Mouse (Mus musculus) bone marrow, adult 2 months (tissue): ENCODE measurements around the gene Plcb1.

Experiments
- CTCF ChIP-seq: fragments of 200-500 bp; IDR thresholded peaks from 2 replicates; pipeline ENCODE4 v1.5.1; 2011; ENCODE audit warnings: low read length, control low read depth; ENCODE audit not compliant: control insufficient read depth, insufficient read depth
- POLR2A ChIP-seq: fragments of 200-500 bp; IDR thresholded peaks from 2 replicates; pipeline ENCODE4 v1.6.1; 2011; ENCODE audit warnings: low read depth, mild to moderate bottlenecking, control low read depth, low read length, borderline replicate concordance; ENCODE audit not compliant: control insufficient read depth

GRCm38 (mm10) chr2:135454015-135454414 is 668.1 kb downstream of the Plcb1 start:
- TF ChIP-seq CTCF (no peak), POLR2A (no peak)
